Mouse (Mus musculus): ENCODE measurements around the gene Cby3. TPM values are rescaled to one million over a fixed set of nuclear protein-coding genes. Genes with fewer than 3 reads are reported as not detected.
"Not testable (repeated sequence)": the region's sequence is repeated elsewhere in the genome, so short reads cannot be mapped to it uniquely, and the experiment has no call there.

The Cby3 gene
- 1.2 and 1.6 TPM in 2 replicates for polyA plus RNA-seq (2015; fragmentation: Nextera tagmentation; extraction: Ambion mirVana)

DNA sequence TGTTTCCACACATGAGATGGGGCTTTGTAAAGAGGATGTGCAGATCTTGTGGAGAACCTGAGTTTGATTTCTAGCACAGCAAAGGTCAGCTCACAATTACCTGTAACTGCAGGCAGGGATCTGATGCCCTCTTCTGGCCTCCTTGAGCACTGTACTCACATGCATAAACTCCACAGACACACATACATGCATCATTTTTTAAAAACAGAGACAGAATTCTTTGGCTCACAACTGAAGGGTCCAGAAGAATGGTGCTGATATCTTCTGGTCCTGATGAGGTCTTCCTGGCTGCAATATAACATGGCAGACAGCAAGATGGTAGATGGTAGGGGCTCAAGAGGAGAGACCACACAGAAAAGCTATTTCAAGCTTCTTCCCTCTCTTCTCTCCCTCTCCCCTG, at the start of gene Cby3:
Gene Cby3 (plus strand): TSS at position 301 of the 400 bp plus-strand sequence.
- no peaks in the 10 kb centered on the region for H3K9me3 ChIP-seq
- H3K4me3 ChIP-seq: no peak within 1 kb of the TSS
- no peak within 1 kb of the TSS for H3K27ac ChIP-seq
- H3K36me3 ChIP-seq (replicated peaks): no peaks in the 10 kb centered on the region
- no peak within 1 kb of the TSS for H3K9ac ChIP-seq
- no peaks in the 10 kb centered on the region for H3K27me3 ChIP-seq (replicated peaks)
- peaks cover 2% of the 10 kb centered on the region; the same call in 1 of the 2 replicates for H3K4me1 ChIP-seq
- no peak within 1 kb of the TSS for H3K4me2 ChIP-seq
- ATAC-seq (replicated peaks): no peak

DNA sequence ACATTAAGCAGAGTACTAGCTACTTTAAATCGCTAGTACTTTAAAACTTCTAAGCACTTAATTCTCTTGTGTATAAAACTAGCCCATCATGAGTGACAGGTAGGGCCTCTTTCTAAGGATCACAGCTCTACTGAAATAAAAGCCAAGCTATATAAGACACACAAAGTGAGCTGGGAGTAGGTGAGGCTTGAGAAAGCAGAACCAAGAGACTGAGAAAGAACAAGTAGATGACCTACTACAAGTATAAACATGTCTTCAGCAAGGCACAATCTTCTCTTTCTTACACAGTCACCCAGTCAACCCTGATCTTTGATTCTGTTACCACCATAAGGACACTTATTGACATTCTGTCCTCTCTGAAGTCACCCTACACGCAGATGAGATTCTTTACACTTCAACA, 41.5 kb upstream of the Cby3 start:
- Histone ChIP-seq H3K9ac (no peak overlapping the region), H3K27ac (no peak overlapping the region), H3K4me1 (no peaks in the 10 kb centered on the region), H3K27me3 (replicated peaks) (no peaks in the 10 kb centered on the region), H3K4me3 (no peak overlapping the region), H3K9me3 (no peaks in the 10 kb centered on the region), H3K36me3 (replicated peaks) (peaks cover 18% of the 10 kb centered on the region), H3K4me2 (no peak overlapping the region)
- WGBS: 81% methylated on average over 2 of the region's 2 CpGs
- ATAC-seq (replicated peaks): no peak

DNA sequence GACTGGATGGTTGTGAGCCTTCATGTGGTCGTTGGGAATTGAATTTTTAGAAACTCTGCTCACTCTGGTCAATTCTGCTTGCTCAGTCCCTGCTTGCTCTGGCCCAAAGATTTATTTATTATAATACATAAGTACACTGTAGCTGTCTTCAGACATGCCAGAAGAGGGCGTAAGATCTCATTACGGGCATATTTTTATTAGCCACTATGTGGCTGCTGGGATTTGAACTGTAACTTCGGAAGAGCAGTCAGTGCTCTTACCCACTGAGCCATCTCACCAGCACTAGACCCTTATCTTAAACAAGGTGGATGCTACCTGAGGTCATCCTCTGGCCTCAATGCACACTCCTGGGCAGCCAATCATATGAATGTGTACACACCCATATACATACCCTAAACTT, 34.9 kb upstream of the Cby3 start:
- 89% methylated on average over 4 of the region's 4 CpGs for WGBS
- not testable (repeated sequence) for H3K27me3 ChIP-seq (replicated peaks); H3K27ac ChIP-seq; ATAC-seq (replicated peaks); H3K9me3 ChIP-seq; H3K36me3 ChIP-seq (replicated peaks); H3K4me2 ChIP-seq; H3K4me3 ChIP-seq; H3K9ac ChIP-seq
- H3K4me1 ChIP-seq: peaks cover 34% of the 10 kb centered on the region

DNA sequence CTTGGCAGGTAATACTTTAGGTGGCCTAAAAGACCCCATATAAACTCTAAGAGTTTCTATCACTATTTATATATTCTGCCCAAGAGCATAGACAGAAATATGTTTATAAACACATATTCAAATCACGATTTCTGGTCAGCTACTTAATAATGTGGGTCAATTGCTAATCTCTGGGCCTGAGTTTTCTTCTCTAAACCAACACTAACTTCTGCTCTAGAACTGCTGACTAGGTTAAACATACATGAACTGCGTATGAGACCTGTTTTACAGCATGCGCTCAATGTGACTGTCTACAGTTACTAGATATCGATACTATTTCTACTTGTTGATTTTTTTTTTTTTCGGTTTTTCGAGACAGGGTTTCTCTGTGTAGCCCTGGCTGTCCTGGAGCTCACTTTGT, 33.0 kb upstream of the Cby3 start:
- Histone ChIP-seq H3K9me3 (no peaks in the 10 kb centered on the region), H3K4me3 (no peak overlapping the region), H3K9ac (no peak overlapping the region), H3K36me3 (replicated peaks) (no peaks in the 10 kb centered on the region), H3K27me3 (replicated peaks) (no peaks in the 10 kb centered on the region), H3K27ac (no peak overlapping the region), H3K4me2 (no peak overlapping the region), H3K4me1 (peaks cover 38% of the 10 kb centered on the region)
- WGBS: 93% methylated on average over 6 of the region's 6 CpGs
- ATAC-seq (replicated peaks): no peak

DNA sequence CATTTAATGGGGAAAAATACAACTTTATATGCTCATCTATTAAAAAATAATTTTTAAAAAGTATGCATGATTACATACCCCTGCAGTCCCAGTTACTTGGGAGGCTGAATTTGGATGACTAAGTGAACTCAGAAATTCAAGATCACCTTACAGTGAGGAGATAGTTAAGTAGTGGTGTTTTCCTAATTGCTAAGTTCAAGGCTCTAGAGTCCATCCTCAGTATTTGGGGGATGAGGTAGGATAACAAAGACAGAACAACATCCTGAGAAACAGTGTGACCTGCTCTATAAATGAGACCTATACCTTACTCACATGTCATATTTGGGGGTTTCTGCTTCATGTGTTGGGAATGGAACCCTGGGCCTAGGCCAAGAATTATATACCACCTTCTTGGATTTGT, 31.9 kb upstream of the Cby3 start:
- Histone ChIP-seq H3K4me3 (no peak overlapping the region), H3K9me3 (no peaks in the 10 kb centered on the region), H3K36me3 (replicated peaks) (no peaks in the 10 kb centered on the region), H3K4me2 (no peak overlapping the region), H3K27ac (no peak overlapping the region), H3K9ac (no peak overlapping the region), H3K27me3 (replicated peaks) (no peaks in the 10 kb centered on the region), H3K4me1 (peaks cover 46% of the 10 kb centered on the region)
- no peak for ATAC-seq (replicated peaks)

DNA sequence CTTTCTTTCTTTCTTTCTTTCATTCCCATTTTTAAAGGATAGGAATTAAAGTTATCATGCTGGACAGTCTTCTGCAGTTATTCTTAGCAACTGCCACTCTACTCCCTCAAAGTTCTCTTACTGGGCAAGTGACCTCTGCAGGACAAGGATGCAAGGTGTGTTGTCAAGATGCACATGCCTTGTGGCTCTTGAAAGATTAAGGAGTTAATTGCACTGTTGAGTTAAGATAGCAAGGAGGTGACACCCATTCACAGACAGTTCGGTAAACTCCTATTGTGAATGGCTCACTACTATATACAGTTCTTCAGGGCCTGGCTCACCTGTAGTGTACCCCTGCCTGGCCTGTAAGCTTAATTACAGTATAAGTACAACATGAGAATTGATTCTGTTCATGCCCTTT, 30.4 kb upstream of the Cby3 start:
- H3K4me1 ChIP-seq: peaks cover 46% of the 10 kb centered on the region
- H3K27me3 ChIP-seq (replicated peaks): no peaks in the 10 kb centered on the region
- ATAC-seq (replicated peaks): no peak
- peak overlapping the region; percentile 63 for H3K4me2 ChIP-seq
- 43% methylated on average over 1 of the region's 1 CpGs for WGBS
- H3K9me3 ChIP-seq: no peaks in the 10 kb centered on the region
- no peaks in the 10 kb centered on the region for H3K36me3 ChIP-seq (replicated peaks)
- H3K27ac ChIP-seq: no peak overlapping the region
- peak overlapping the region; percentile 83 for H3K4me3 ChIP-seq
- 0 out of 2 replicates have a peak overlapping the region, but pooled peaks have one; percentile 93 for H3K9ac ChIP-seq

DNA sequence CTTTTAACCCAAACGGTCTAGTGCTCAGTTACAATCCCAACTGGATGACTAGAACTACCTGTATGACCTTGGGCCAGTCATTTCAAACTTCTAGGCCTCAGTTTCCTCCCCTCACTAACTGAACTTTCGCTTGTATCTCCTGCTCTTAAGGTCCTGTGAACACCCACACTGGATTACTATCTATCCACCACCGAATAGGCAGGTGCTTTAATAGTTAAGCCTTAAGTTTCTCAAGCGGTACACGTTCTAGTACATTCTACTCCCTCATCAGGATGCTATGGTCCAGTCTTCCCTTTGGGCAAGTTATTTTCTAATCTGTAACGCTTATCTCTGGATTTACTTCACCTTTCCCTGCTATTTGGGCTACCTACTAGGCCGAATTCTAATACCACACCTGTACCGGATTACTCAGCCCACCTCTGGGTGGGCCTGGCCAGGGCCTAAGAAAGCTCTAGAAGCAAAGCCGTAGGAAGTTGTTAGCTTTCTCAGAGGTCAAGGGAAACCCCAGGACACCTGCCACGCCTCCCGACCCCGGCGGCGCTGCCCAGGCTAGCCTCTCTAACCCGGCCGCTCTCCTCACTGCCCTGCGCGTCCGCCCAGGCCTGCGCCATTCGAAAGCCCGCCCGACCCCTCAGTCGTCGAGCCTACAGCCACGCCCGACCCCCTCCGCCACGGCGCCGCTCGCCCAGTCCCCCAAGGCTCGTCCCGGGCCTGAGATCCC, 29.4 kb upstream of the Cby3 start:
- peak overlapping the region; percentile 83 for H3K4me3 ChIP-seq
- ATAC-seq (replicated peaks): peak; percentile 82
- peak overlapping the region; percentile 63 for H3K4me2 ChIP-seq
- H3K36me3 ChIP-seq (replicated peaks): no peaks in the 10 kb centered on the region
- WGBS: 2% methylated on average over 34 of the region's 34 CpGs
- H3K9me3 ChIP-seq: no peaks in the 10 kb centered on the region
- peak overlapping the region; percentile 93 for H3K9ac ChIP-seq
- H3K27me3 ChIP-seq (replicated peaks): no peaks in the 10 kb centered on the region
- H3K4me1 ChIP-seq: peaks cover 45% of the 10 kb centered on the region
- peak overlapping the region; percentile 92 for H3K27ac ChIP-seq

DNA sequence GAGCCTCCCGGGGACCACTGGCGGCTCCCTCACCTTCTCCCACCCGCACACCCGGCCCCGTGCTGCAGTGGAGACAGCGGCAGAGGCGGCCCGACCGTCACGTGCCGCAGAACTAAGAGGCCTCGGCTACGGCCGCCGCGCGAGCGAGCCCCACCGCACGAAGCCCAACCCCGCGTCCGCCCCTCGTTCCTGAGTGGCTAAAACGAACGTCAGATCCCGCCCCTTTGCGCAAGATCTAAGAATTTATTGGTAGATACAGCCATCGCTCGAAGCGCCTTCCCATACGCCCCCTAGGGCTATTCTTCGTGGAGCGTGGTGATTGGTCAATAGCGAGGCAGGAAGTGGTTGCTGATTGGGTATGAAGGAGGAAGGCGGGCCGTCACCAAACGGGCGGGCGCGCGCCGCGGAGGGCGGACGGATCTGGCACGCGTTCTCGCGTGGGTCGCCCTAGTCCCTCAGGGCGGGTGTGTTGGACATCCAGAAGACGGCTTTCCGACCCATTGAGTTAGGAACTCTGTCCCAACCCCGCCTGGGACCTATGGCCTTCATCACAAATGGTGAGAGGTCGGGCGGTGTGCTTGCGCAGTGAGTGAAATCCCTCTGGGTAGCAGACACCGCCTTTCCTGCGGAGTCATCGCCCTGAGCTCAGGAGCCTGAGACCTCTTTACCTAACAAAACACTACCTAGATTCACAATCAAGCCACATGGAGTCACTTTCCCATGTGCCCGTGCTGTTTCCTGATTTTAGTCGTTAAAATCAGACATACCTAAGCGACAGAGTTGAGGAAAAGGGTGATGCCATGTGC, 28.6 kb upstream of the Cby3 start, which contains the start of gene Canx:
Gene Canx (minus strand): TSS at position 178 of the 806 bp plus-strand sequence.
- no peaks in the 10 kb centered on the region for H3K9me3 ChIP-seq
- peak within 1 kb of the TSS; percentile 93 for H3K9ac ChIP-seq
- under 1% methylated on average over 64 of the region's 64 CpGs for WGBS

DNA sequence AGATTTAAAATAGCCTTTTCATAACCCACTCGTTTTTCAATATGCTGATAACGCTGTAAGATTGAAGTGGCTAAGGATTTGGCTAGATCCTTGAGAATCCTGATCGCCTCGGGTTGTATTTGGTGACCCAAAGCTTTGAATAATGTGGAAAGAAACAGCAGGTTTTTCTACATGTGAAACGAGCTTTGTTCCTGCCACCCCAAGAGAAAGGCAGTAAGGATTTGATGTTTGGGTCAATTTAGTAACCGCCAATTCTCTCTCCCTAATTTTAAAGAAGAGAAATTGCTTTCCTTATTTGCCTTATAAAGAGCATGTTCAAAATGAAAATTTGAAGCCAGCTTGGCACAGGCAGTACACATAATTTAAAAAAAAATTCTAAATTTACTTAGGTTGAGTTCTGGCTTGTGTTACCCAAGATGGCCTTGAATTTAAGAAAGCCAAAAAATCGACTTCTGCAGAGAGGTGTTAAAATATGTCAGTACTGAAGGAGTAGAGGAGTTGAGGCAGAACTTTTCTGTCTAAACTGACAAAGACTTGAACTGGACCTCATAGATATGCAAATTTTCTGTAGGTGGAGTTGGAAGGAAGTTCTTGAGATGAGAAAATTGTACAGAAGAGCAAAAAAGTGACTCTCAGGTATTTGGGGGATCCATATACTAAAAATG, 27.8 kb upstream of the Cby3 start:
- peak overlapping the region; percentile 83 for H3K4me3 ChIP-seq
- H3K27ac ChIP-seq: peak overlapping the region; percentile 92
- H3K9ac ChIP-seq: peak overlapping the region; percentile 83
- peaks cover 40% of the 10 kb centered on the region for H3K4me1 ChIP-seq
- H3K36me3 ChIP-seq (replicated peaks): no peaks in the 10 kb centered on the region
- no peaks in the 10 kb centered on the region for H3K27me3 ChIP-seq (replicated peaks)
- peak overlapping the region; percentile 68 for H3K4me2 ChIP-seq
- no peaks in the 10 kb centered on the region for H3K9me3 ChIP-seq
- 5% methylated on average over 7 of the region's 7 CpGs for WGBS
- no peak for ATAC-seq (replicated peaks)

More for the DNA sequence above, 28.6 kb upstream of the Cby3 start, which contains the start of gene Canx:
- peak; percentile 99 for ATAC-seq (replicated peaks)
- Histone ChIP-seq H3K4me3 (peak within 1 kb of the TSS; percentile 83), H3K27me3 (replicated peaks) (no peaks in the 10 kb centered on the region), H3K36me3 (replicated peaks) (no peaks in the 10 kb centered on the region), H3K4me2 (peak within 1 kb of the TSS; percentile 68), H3K4me1 (peaks cover 42% of the 10 kb centered on the region), H3K27ac (peak within 1 kb of the TSS; percentile 92)

DNA sequence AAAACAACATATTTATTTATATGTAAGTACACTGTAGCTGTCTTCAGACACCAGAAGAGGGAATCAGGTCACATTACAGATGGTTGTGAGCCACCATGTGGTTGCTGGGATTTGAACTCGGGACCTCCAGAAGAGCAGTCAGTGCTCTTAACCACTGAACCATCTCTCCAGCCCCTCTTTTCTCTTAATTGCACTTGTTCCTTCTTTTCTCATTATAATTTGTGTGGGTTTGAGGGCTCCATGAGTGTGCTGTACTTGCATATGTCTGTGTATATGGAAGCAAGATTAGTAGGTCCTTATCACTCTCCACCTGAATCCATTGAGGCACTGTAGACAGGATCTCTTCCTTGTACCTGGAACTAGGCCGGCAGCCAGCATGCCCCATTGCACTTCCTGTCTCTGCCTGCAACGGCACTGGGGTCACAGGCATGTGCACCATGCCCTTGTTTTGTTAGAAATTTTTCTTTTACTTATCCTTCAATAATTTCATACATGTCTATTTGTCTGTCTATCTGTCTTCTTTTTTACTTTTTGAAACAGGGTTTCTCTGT, 26.1 kb upstream of the Cby3 start:
- no peaks in the 10 kb centered on the region for H3K9me3 ChIP-seq
- H3K4me3 ChIP-seq: no peak overlapping the region
- H3K27me3 ChIP-seq (replicated peaks): no peaks in the 10 kb centered on the region
- no peak overlapping the region for H3K9ac ChIP-seq
- H3K27ac ChIP-seq: no peak overlapping the region
- H3K36me3 ChIP-seq (replicated peaks): no peaks in the 10 kb centered on the region
- H3K4me2 ChIP-seq: no peak overlapping the region
- 84% methylated on average over 3 of the region's 3 CpGs for WGBS
- peaks cover 24% of the 10 kb centered on the region for H3K4me1 ChIP-seq
- ATAC-seq (replicated peaks): no peak

DNA sequence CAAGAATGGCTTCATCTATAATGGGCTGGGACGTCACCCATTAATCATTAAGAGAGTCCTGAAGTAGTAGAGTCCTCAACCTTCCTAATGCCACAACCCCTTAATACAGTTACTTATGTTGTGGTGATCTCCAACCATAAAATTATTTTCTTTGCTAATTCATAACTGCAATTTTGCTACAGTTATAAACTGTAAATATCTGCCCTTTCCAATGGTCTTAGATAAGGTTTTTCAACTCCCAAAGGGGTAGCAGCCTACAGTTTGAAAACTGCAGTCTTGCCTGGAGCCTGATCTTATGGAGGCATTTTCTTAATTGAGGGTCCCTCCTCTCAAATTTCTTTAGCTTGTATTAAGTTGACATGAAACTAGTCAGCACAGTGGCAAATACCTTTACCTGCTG, 24.9 kb upstream of the Cby3 start:
- Histone ChIP-seq H3K4me3 (no peak overlapping the region), H3K4me2 (no peak overlapping the region), H3K27me3 (replicated peaks) (no peaks in the 10 kb centered on the region), H3K4me1 (peaks cover 12% of the 10 kb centered on the region), H3K9me3 (no peaks in the 10 kb centered on the region), H3K36me3 (replicated peaks) (no peaks in the 10 kb centered on the region), H3K9ac (no peak overlapping the region), H3K27ac (no peak overlapping the region)
- ATAC-seq (replicated peaks): no peak
- 93% methylated on average over 1 of the region's 1 CpGs for WGBS

DNA sequence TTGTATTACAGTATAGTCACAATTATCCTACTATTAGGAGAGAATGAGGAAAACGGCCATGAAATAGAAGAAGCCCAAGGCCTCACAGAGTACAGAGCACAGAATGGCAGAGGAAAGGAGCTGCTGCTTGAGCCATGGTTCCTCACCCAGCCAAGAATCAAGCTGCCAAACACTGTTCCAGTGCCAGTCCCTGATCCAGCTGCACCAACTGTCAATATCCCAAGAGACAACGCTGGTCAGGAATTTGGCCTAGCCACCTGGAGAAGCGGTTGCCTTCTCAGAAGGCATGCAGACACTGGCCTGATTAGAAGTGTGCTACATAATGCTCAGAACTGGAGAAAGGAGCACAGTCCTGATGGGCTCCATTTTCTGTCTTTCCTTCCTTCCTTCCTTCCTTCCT, 21.1 kb upstream of the Cby3 start:
- no peak for ATAC-seq (replicated peaks)
- H3K4me3 ChIP-seq: no peak overlapping the region
- no peaks in the 10 kb centered on the region for H3K9me3 ChIP-seq
- WGBS: 95% methylated on average over 3 of the region's 3 CpGs
- no peak overlapping the region for H3K4me2 ChIP-seq
- no peak overlapping the region for H3K27ac ChIP-seq
- no peak overlapping the region for H3K9ac ChIP-seq
- no peaks in the 10 kb centered on the region for H3K4me1 ChIP-seq
- no peaks in the 10 kb centered on the region for H3K27me3 ChIP-seq (replicated peaks)
- no peaks in the 10 kb centered on the region for H3K36me3 ChIP-seq (replicated peaks)

All from midbrain, embryonic 15.5 days (tissue).